Mouse (Mus musculus): ENCODE results near the gene Tgm1.
A peak's percentile ranks its signal among the peaks of the same experiment; 100 is the strongest.

The Tgm1 gene

DNA sequence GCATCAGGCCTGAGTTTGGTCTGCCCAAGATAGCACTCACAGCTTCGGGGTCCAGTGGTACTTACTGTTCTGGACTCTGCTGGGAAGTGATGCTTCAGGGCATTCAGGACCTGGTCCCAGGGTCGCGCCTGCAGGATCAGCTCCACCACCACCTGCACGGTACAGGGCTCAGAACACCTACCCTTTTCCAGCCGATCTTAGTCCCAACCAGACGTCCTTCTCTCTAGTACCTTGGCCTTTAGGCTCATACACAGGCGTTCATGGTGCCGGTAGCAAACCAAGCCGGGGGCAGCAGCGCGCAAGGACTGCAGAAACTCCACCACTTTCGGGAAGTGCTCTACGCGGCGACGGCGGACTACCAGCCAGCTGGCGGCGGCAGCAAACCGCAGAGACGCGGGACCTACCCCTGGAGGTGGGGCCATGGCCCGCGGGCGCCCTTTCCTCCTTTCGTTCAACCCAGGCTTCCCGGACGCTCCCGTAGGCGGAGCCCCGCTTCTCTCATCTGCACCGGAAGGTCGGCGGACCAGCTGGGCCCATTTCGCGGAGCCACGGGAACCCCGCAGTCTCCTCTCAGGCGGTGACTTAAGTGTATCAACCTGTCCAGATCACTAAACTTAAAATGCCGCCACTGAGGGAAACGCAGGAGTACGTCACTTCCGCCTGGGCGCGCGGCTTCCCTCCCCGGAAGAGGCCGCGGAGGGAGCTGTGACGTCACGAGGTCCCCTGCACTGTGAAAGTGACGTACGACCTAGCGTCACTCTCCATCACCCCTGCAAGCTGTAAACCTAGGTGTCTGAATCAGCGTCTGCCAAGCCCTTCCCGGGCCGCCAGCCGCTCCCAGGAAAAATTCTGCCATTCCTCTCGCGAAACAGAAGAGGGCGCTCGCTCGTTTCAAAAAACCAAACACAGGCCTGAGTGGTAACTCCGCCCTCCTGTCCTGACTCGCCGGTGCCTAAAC is 32.3 kb downstream of the Tgm1 start, which contains the start of gene Tinf2:
Tinf2 (minus strand) TSS at position 661 of the 958 bp plus-strand sequence.
- peak; percentile 96 for DNase-seq (ENCODE audit: extremely low read depth, insufficient read length, low spot score)

DNA sequence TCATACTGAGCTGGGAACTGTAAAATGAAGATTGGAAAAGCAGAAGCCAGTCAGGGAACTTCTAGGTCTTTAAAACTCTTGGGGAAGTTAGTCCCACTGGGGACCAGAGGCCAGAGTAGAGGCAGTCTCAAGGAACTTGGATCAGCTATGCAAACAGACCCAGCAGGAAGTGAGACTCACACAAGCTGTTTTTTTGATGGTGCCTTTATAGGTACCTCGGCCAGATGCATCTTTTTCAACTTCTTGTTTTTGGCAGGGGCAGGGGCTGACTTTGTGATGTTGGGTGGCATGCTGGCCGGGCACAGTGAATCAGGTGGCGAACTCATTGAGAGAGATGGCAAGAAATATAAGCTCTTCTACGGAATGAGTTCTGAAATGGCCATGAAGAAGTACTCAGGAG is 36.1 kb downstream of the Tgm1 start:
- no peak for DNase-seq (ENCODE audit: extremely low read depth, insufficient read length, low spot score)

DNA sequence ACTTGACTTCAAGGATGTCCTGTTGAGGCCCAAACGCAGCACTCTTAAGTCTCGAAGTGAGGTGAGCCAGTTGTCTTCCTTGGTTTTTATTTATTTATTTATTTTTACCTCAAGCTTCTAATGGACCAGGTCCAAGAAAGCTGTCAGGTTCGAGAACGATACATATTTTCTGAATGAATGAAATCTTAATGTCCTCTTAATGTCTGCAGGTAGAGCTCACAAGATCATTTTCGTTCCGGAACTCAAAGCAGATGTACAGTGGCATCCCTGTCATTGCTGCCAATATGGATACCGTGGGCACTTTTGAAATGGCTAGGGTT is 41.0 kb downstream of the Tgm1 start:
- DNase-seq (ENCODE audit: extremely low read depth, insufficient read length, low spot score) = no peak

DNA sequence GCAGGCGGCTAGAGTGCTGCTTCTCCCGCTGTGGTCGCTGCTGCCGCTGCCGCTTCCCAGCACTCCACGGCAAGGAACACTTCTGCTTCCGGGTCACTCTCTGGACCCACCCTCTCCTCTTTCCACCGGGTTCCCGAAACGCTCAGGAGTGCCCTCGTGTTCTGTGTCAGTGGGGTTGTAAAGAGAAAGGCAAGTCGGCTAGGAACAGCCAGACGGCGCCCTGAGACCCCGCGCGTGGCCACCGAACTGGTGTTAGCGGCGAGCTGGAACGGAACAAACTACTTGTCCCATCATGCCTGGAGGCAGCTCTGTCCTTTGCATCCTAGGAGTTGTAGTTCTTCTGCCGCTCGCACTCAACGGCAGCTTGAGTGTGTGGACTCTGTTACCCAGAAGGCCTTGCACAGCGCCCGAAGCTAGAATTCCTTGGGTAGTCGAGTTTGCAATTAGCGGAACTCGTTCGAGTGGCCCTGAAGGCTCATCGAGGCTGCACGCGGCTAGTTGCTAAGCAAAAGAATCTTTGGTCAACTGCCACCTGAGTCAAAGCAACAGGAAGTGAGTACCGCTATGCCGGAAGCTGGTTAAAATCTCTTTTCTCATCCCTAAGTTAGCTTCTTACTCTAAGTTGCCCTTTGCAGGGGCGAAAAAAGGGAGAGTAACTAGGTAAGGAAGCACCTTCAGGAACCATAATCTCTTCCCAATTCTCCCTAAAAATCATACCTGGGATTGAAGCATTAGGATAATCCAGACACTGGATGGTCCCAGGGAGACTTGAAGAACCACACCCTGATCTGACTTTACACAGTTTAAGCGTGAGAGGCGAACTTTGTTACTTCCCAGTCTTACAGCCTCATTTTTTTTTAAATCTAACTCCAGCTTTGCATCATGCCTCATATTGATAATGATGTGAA is 41.6 kb downstream of the Tgm1 start, which contains the start of the genes Gmpr2 and Nedd8:
Gmpr2 (plus strand) TSS at position 109 of the 908 bp plus-strand sequence.
Nedd8 (minus strand) TSS at position 292 of the 908 bp plus-strand sequence.
- DNase-seq (ENCODE audit: extremely low read depth, insufficient read length, low spot score) = peak; percentile 92

DNA sequence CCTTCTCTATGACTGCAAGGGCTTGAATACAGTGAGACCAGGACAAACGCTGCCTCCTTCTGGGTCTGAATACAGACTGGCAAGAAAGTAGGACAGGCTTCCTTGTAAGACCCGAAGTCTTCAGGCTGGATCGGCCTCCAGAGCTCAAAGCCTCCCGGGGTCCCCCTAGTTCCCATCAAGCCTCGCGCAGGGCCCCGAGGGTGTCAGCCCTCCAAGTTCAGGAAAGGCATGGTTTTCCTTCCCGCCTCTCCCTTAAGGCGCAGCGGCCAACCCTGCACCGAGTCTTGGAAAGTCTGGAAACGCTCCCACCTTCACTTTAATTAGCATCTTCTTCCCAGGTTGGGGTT is 42.3 kb downstream of the Tgm1 start:
- DNase-seq (ENCODE audit: extremely low read depth, insufficient read length, low spot score) = no peak

DNA sequence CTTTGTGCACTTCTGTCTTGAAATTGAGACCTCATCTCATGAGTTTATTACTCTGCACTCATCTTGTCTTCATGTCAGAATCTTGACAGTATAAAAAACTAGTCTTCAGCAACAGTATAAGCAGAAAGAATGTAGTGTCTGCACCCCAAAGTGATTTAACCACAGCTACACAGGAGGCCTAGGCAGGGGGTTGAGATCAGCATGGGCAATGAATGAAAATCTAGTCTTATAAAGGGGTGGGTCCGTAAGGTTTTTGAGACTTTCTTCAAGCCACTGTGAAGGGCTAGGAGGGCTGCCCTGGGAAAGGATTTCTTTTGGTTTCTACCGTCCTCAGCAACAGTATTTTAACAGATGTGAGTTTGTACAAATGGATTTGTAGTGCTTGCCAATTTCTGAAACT is 53.1 kb downstream of the Tgm1 start:
- DNase-seq (ENCODE audit: extremely low read depth, insufficient read length, low spot score) = no peak

DNA sequence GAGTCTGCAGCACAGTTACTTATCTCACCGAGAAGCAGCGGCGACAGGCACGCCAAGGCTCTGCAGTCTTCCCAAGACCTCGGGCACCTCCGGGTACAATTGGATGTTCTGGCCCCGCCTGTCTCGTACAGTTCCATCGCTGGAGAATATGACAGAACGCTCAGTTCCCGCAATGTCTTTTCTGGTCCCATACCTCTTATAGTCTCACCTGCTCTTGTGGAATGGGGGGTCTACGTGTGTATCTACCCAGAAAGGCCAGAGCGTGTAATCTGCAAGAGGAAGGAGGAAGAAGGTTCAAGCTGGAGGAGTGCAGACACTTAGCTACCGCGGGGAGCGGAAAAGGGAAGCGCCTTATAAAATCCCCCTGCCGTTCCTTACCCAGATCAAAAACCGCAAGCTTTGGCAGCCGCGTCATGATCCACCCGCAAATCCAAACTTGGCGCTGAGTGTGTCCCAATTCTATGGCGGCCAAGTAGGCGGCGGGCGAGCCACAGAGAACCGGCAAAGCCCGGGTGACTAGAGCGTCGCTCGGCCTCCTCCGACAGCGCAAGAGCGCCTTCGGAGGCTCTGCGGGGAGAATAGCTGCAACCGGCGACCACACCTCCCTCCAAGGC is 53.7 kb downstream of the Tgm1 start, which contains the start of gene Mdp1:
Mdp1 (minus strand) TSS at position 549 of the 614 bp plus-strand sequence.
- peak; percentile 81 for DNase-seq (ENCODE audit: extremely low read depth, insufficient read length, low spot score)

DNA sequence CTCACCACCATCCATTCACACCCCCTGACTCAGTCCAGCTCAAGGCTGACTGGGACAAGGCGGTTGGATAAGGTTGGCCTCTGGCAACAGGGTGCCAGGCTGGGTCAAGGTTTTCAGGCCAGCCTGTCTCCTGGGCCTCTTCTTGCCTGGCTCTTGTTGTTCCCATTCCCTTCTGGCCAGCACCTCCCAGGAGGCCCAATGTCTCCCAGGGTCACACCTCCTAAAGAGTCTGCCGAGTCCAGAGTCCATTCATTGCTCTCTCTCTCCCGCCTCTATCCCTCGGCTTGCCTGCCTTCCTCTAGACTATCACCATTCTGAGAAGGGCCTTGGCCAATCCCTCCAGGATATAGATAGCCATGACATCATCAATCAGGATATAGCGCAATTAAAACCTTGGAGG is 55.7 kb downstream of the Tgm1 start:
- DNase-seq (ENCODE audit: extremely low read depth, insufficient read length, low spot score) = no peak

DNA sequence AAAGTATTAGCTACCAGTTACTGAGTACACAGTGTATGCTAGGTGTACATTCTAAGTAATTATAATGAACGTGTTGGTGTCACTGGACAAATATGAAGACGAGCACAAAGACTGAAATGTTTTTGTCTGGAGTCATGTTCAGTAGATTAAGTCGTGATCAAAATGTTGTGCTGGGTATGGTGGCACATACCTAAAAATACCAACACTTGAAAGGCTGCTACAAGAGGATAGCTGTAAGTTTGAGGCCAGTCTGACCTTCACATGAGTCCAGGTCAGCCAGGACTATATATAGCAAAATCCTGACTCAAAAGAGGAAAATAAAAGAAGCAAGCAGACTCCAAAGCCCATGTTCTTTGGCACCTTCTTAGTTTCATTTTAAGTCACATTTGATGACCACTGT is 56.8 kb downstream of the Tgm1 start:
- DNase-seq (ENCODE audit: extremely low read depth, insufficient read length, low spot score) = no peak

DNA sequence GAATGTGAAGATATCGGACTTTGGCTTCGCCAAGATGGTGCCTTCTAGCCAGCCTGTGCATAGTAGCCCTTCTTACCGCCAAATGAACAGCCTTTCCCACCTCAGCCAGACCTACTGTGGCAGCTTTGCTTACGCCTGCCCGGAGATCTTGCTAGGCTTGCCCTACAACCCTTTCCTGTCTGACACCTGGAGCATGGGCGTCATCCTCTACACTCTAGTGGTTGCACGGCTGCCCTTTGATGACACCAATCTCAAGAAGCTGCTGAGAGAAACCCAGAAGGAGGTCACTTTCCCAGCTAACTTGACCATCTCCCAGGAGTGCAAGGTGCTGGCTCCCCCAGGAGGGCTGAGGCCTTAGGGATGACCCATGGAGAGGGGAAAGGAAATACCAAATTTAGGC is 62.2 kb downstream of the Tgm1 start:
- no peak for DNase-seq (ENCODE audit: extremely low read depth, insufficient read length, low spot score)
